8 mouse cellular contexts compared by ENCODE assay signal in genomic region chr15:7118849-7119248, GRCm38 (mm10). TPM values are rescaled to one million over a fixed set of nuclear protein-coding genes. Genes with fewer than 3 reads are reported as not detected.
DNase-seq lines count a peak whose midpoint lies in the region; ATAC-seq and TF ChIP-seq lines count a peak whose summit lies in the region.

No protein-coding gene starts in this region.

- DNase-seq in kidney, adult 2 months: peak; percentile 40
- DNase-seq in kidney, adult 11 months: no peak
- peak; percentile 56 for DNase-seq in adrenal gland, adult 8-10 months
- peak; percentile 58 to 83 for DNase-seq in left cerebral cortex, postnatal 14 days (ENCODE audit: low spot score in 2 of 2)
- peak; percentile 53 for DNase-seq in right cerebral cortex, postnatal 4 days
- no peak for DNase-seq in thymus, postnatal 14 days
- DNase-seq in heart, adult 9 months (ENCODE audit: low spot score in 2 of 2): no peak

- 31% methylated on average over 5 of the region's 5 CpGs for WGBS in kidney, adult 2 months
- WGBS in forebrain, embryonic 16.5 days: 29% methylated on average over 5 of the region's 5 CpGs

- no peaks in the 10 kb centered on the region for H3K27me3 ChIP-seq in kidney, adult 2 months (replicated peaks; ENCODE audit: control insufficient read depth, insufficient read depth, low read length)
- H3K27me3 ChIP-seq in forebrain, embryonic 16.5 days (replicated peaks; ENCODE audit: control insufficient read depth, insufficient read depth, low read length): no peaks in the 10 kb centered on the region

- H3K27ac ChIP-seq in kidney, adult 2 months (ENCODE audit: insufficient read depth, low read depth, low read length): no peak overlapping the region
- no peak overlapping the region for H3K27ac ChIP-seq in forebrain, embryonic 16.5 days (ENCODE audit: low read length)

- no peak overlapping the region for H3K4me3 ChIP-seq in kidney, adult 2 months (ENCODE audit: insufficient read depth, low read depth, low read length)
- no peak overlapping the region for H3K4me3 ChIP-seq in forebrain, embryonic 16.5 days (replicated peaks; ENCODE audit: low read length)

- intact Hi-C loops in left cerebral cortex, postnatal 14 days (cut with DNase I): no loop called here

- no peaks in the 10 kb centered on the region for H3K36me3 ChIP-seq in kidney, adult 2 months (ENCODE audit: control insufficient read depth, insufficient read depth, low read length)
- H3K36me3 ChIP-seq in forebrain, embryonic 16.5 days (ENCODE audit: control insufficient read depth, insufficient read depth): no peaks in the 10 kb centered on the region

- TF ChIP-seq POLR2A in kidney, adult 2 months (IDR thresholded peaks at IDR 0.05; ENCODE audit: low read depth, low read length): no peak

- peaks cover 5% of the 10 kb centered on the region; the same call in 1 of the 2 replicates for H3K4me1 ChIP-seq in kidney, adult 2 months (ENCODE audit: control insufficient read depth, insufficient read depth, low read length)
- H3K4me1 ChIP-seq in forebrain, embryonic 16.5 days (replicated peaks; ENCODE audit: control insufficient read depth, insufficient read depth, low read length): no peaks in the 10 kb centered on the region

- no peaks in the 10 kb centered on the region for H3K9me3 ChIP-seq in forebrain, embryonic 16.5 days (ENCODE audit: control insufficient read depth, low read length)

- no peak for TF ChIP-seq CTCF in kidney, adult 2 months (conservative IDR thresholded peaks at IDR 0.05; ENCODE audit: insufficient read depth, insufficient read length, low read depth, low read length)

- peak; percentile 84 for ATAC-seq in forebrain, embryonic 16.5 days

- H3K9ac ChIP-seq in forebrain, embryonic 16.5 days (replicated peaks; ENCODE audit: low read depth, low read length): no peak overlapping the region

- no peak overlapping the region for H3K4me2 ChIP-seq in forebrain, embryonic 16.5 days (ENCODE audit: low read length)

RNA-seq across cellular contexts. Expression of gene Lifr, which starts 28.4 kb away (rescaled TPM):
- 26.2 and 64.8 TPM in 2 replicates for polyA plus RNA-seq in kidney, adult 2 months (2012; rRNA removed)
- total RNA-seq in adrenal gland, adult 8-10 months (2022): 10 to 100 TPM; 44.0 to 95.8 (median 70.5) TPM
- polyA plus RNA-seq in forebrain, embryonic 16.5 days (2015; fragmentation: Nextera tagmentation; extraction: Ambion mirVana): 7.4 and 9.2 TPM in 2 replicates
- 10 to 100 TPM; 37.7 to 41.2 TPM for total RNA-seq in left cerebral cortex, postnatal 14 days (2021)

Comparison
In these comparisons a context has a peak if more than half of its experiments do, and no peak if none do; other contexts are left out.
1. DNase-seq: peak in kidney, adult 2 months (single experiment), adrenal gland, adult 8-10 months (single experiment), left cerebral cortex, postnatal 14 days (2 of 2) and right cerebral cortex, postnatal 4 days (single experiment); none in kidney, adult 11 months (single experiment), thymus, postnatal 14 days (single experiment) and heart, adult 9 months (0 of 2).